Mouse (Mus musculus): ENCODE measurements at regions not wholly inside any gene's neighbourhood (a gene's known extent, or its start where the extent isn't known, plus 50 kb on each side); places are given as distances from the start of the nearest gene placed in this dataset.

- TF ChIP-seq POLR2A (IDR thresholded peaks at IDR 0.05; ENCODE audit: low read depth, low read length), result no peak
- no peak for TF ChIP-seq CTCF (conservative IDR thresholded peaks at IDR 0.05; ENCODE audit: insufficient read depth, insufficient read length, low read depth, low read length)
Measured at GRCm38 (mm10) chr16:73217555-73217954, 909.4 kb downstream of the Robo1 start.
